Mouse (Mus musculus): ENCODE measurements around the gene Soat2. TPM values are rescaled to one million over a fixed set of nuclear protein-coding genes. Genes with fewer than 3 reads are reported as not detected.

Gene Soat2
- total RNA-seq (2023) = 1 to 10 TPM; 4.5 to 5.7 TPM

DNA sequence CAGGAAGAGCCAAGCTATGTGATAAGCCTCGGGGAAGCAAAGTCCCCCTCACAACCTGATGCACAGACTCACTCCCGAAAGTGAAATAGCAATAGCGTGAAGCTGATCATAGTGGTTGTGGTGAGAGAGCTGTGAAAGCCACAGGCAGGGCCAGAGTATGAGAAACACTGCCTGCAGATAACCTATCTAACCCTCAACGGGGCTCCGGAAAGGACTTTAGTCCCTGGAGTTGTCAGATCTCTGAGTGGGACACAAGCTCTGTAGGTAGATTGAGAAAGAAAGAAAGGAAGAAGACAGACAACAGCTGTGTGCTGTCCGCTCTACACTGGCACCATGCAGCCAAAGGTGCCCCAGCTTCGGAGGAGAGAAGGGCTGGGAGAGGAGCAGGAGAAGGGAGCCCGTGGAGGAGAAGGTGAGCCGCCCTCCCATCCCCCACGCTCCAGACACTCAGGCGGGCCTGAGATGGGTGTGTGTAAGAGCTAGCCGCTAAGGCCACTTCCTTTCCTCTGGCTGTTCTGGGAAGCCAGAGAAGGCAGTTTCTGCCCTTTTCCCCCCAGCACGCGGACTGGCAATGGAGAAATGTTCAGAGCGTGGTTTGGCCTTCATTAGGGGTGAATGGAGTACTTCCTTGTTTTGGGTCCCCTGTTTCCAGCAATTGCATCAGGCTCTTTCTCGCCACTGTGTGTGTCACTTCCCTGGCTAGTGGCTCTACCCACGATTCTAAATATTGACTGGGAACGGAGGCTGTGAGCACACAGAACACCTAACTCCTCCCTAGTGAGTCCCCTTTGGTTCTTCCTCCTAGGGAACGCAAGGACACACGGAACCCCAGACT, at the start of gene Soat2:
Gene Soat2 (plus strand): TSS at position 226 of the 835 bp plus-strand sequence.

DNA sequence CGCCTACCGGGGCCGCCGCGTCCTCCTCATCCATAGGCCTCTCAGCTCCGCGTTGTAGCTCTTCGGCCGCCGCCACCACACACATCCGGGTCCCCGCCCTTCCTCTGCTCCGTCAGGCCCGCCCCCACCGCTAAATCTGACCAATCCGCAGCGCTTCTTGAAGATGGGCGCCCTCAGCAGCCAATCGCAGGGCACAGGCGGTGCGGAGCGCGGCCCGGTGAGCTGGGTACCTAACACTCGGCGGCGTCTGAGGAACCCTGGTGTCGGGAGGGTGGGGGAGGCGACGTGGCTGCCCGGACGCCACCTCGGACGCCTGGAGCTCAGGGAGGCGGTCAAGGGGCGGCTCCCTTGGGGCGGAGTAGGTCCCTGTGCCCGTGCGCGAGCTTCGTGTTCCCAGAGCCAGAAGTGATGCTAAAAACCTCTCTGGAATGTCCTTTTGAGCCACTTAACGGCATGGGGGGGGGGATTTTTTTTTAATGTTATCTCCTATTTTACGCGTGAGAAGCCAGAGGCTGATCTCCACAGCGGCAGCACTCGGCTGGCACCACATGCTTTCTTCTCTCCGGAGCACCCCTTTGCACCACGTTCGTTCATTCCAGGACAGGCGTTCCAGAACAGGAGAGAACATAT, 14.1 kb upstream of the Soat2 start, which contains the start of gene Spryd3:
Gene Spryd3 (minus strand): TSS at position 106 of the 630 bp plus-strand sequence.

DNA sequence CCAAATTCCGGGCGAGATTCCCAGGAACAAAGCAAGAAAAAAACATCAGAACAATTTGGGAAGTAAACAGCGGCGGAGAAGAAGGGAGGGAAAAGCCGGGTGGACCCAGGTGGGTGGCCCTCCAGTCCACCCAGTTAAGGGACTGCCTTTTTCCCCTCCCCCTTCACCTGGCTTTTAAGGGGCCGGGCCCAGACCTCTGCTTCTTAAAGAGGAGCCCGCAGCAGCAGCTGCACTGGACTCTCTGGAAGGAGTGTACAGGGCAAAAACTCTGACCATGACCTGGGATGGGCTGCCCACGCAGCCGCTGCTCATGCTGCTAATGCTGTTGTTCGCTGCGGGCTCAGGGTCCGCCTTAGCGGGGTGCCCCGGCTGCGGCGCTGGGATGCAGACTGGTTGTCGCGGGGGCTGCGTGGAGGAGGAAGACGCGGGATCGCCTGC, 6.0 kb upstream of the Soat2 start, which contains the start of gene Igfbp6:
Gene Igfbp6 (plus strand): TSS at position 89 of the 438 bp plus-strand sequence.

DNA sequence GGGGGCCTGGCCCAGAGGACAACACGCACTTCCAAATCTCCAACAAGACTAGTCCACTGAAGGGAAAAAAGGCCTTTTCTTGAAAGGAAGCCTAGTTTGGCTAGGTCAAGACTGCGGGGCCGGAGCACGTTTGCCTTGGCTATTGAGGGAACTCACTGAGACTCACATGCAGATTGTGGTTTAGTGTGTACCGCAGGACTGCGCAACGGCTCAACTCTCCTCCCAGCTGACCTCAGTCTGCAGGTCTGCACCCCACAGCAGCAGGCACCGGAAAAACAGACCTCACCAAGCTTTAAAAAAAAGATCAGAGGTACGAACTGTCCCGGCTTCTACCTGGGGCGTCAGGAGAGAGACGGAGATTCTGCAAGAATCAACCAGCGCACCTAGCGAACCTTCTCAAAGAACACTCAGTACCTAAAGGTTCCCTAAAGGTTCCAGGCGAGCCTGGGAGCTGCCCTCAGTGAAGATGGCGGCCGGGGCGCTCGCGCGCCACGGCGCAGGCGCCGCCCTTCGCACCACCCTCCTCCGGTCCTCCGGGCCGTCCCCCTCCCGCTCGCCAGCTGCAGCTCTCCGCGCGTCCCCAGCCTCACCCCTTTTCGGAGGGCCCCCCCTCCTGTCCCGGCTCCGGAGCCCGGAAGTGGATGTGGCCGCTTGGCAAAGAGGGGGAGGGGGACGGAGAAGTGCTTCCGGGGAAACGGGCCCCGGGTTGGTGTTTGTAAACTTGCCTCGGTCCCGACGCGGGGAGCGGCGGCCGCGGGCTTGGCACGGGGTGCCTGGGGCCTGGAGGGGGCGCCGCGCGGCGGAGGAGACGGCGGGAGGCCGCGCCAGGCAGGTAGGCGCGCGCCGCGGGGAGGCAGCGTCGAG, 52.9 kb downstream of the Soat2 start, which contains the start of gene Zfp740:
Gene Zfp740 (plus strand): TSS at position 279 of the 864 bp plus-strand sequence.

DNA sequence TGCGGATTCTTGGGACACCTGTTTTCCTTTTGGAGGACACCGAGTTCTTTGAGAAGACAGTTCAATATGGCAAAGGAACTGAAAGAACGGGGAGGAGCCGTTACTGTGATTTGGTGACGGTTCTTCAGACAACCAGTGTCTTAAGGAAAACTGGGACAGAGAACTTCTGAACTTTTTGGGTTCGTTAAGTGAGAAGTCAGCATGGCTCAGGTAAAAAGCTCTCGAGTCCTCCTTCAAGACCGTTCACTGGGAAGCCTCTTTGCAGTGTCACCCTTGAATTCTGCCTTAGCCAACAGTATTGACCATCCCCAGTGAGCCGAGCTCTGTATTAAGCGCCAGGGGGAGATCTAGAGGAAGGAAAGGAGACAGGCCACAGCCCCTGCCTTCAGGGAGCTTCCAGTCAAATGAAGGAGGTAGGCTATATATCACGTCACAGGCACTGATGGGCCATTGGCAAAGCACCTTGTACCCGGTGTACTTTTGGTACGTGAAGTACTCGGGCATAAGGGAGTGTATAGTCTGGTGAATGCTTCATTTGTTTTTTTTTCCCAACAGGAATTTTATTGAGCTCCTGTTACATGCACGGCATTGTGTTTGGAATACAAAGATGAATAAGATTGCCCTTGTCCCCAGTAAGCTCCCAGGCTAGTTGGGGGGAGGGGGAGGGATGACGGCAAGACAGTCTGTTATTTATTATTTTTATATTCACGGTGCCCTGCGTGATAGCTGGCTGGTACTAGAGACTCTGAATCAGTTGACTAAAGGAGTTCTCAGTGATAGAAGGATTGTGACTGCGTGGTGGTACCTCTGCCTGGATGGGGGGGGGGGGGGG, 54.6 kb downstream of the Soat2 start, which contains the start of gene Csad:
Gene Csad (minus strand): TSS at position 51 of the 832 bp plus-strand sequence.

Other genes with a start within 250 kb of the Soat2 start
- gene Krt4, start 225.8 kb upstream of the Soat2 start, total RNA-seq (2023) = not detected
- not detected for gene Krt79, start 210.2 kb upstream of the Soat2 start, total RNA-seq (2023)
- not detected for gene Krt78, start 196.2 kb upstream of the Soat2 start, total RNA-seq (2023)
- gene Krt8, start 146.0 kb upstream of the Soat2 start, total RNA-seq (2023) = not detected
- not detected for gene Krt18, start 122.3 kb upstream of the Soat2 start, total RNA-seq (2023)
- gene Eif4b, start 76.8 kb upstream of the Soat2 start, total RNA-seq (2023) = 100 to 1,000 TPM; 277 to 279 TPM
- gene Tns2, start 50.1 kb upstream of the Soat2 start, total RNA-seq (2023) = under 1 TPM; 0.26 to 0.83 TPM
- 10 to 100 TPM; 38.3 to 44.1 TPM for gene Spryd3, start 14.3 kb upstream of the Soat2 start, total RNA-seq (2023)
- gene Igfbp6, start 6.2 kb upstream of the Soat2 start, total RNA-seq (2023) = not detected
- 100 to 1,000 TPM; 112 to 129 TPM for gene Zfp740, start 52.7 kb downstream of the Soat2 start, total RNA-seq (2023)
- gene Csad, start 54.2 kb downstream of the Soat2 start, total RNA-seq (2023) = 10 to 100 TPM; 17.9 to 23.6 TPM
- gene Itgb7, start 81.4 kb downstream of the Soat2 start, total RNA-seq (2023) = 100 to 1,000 TPM; 699 to 803 TPM
- 10 to 100 TPM; 44.9 to 62.2 TPM for gene Rarg, start 107.0 kb downstream of the Soat2 start, total RNA-seq (2023)
- gene Gm9918, start 120.0 kb downstream of the Soat2 start, total RNA-seq (2023) = not detected
- gene Mfsd5, start 128.9 kb downstream of the Soat2 start, total RNA-seq (2023) = 10 to 100 TPM; 35.3 to 39.6 TPM
- 1 to 10 TPM; 5.4 to 6.7 TPM for gene Espl1, start 145.7 kb downstream of the Soat2 start, total RNA-seq (2023)
- gene Pfdn5, start 175.6 kb downstream of the Soat2 start, total RNA-seq (2023) = 100 to 1,000 TPM; 523 to 527 TPM
- gene Myg1, start 181.2 kb downstream of the Soat2 start, total RNA-seq (2023) = 10 to 100 TPM; 65.7 to 81.3 TPM
- gene Aaas, start 200.2 kb downstream of the Soat2 start, total RNA-seq (2023) = 10 to 100 TPM; 39.7 to 48.7 TPM
- not detected for gene Sp7, start 216.7 kb downstream of the Soat2 start, total RNA-seq (2023)

Data from T-cell, adult 66 days (primary cell).